ENCODE assay signal across 15 mouse cellular contexts in genomic region chr16:37845202-37845925, GRCm38 (mm10). TPM values are rescaled to one million over a fixed set of nuclear protein-coding genes. Genes with fewer than 3 reads are reported as not detected.
DNase-seq lines count a peak whose midpoint lies in the region; ATAC-seq lines count a peak whose summit lies in the region.
"Had no signal": no experiment of that assay in that cellular context is flagged by ENCODE, and none has a peak within 500 bp of the region (broad histone marks: within the 10 kb centered on the region; RNA-seq: fewer than 3 reads in every experiment).

No protein-coding gene starts in this region.

- ATAC-seq in megakaryocyte-erythroid progenitor cell, adult 5-6 weeks (replicated peaks; ENCODE audit: low FRiP score, low TSS enrichment, poor library complexity, severe bottlenecking): 0 out of 2 replicates have a peak, but pooled peaks have one; percentile 22
- ATAC-seq: forebrain, embryonic 15.5 days; liver, postnatal 0 days had no signal

- DNase-seq in adrenal gland, adult (ENCODE audit: inconsistent age in 2 of 2, low spot score in 1 of 2): peak; percentile 56 to 82
- no peak for DNase-seq in adrenal gland, adult 18-20 months (ENCODE audit: low spot score in 2 of 2)
- peak; percentile 11 for DNase-seq in kidney, adult 18-20 months
- no peak for DNase-seq in kidney, adult 11 months
- DNase-seq in ovary, adult 18-20 months (ENCODE audit: low spot score): peak; percentile 63
- DNase-seq in ovary, postnatal 36 days (ENCODE audit: low spot score): no peak
- no peak for DNase-seq in natural killer cell, adult 2 months (ENCODE audit: low spot score in 2 of 2)
- DNase-seq: cerebellum, adult 18-20 months; liver, postnatal 0 days; thymus, adult 18-20 months had no signal

RNA-seq across cellular contexts. Expression of gene Gm36028, which starts 15.6 kb away (rescaled TPM):
- under 1 TPM; 0.27 to 0.99 TPM for total RNA-seq in adrenal gland, adult 18-20 months (2021)
- not detected in 2 replicates for total RNA-seq in megakaryocyte-erythroid progenitor cell, adult 5-6 weeks (2014; fragmentation: Nextera tagmentation)
- total RNA-seq in megakaryocyte-erythroid progenitor cell, adult 5-6 weeks (2017): not detected in 2 replicates
- total RNA-seq: gastrocnemius, adult 8-10 months; left cerebral cortex, adult 18-20 months; monocyte, adult 5-6 weeks had no signal

RNA-seq across cellular contexts. Expression of gene Lrrc58, which starts 22.8 kb away (rescaled TPM):
- total RNA-seq in adrenal gland, adult 18-20 months (2021): 100 to 1,000 TPM; 196 to 274 TPM
- 29.8 and 33.2 TPM in 2 replicates for total RNA-seq in megakaryocyte-erythroid progenitor cell, adult 5-6 weeks (2014; fragmentation: Nextera tagmentation)
- 26.7 and 37.5 TPM in 2 replicates for total RNA-seq in megakaryocyte-erythroid progenitor cell, adult 5-6 weeks (2017)

Comparison
In these comparisons a context has a peak if more than half of its experiments do, and no peak if none do; other contexts are left out.
1. DNase-seq: peak in adrenal gland, adult (2 of 2), kidney, adult 18-20 months (single experiment) and ovary, adult 18-20 months (single experiment); none in adrenal gland, adult 18-20 months (0 of 2), kidney, adult 11 months (single experiment), ovary, postnatal 36 days (single experiment) and natural killer cell, adult 2 months (0 of 2).
2. RNA of gene Lrrc58, which starts 22.8 kb away (total RNA-seq): 196 to 274 TPM in adrenal gland, adult 18-20 months; 26.7 to 37.5 TPM in megakaryocyte-erythroid progenitor cell, adult 5-6 weeks; every median in the first group is over 4 times any median in the second.